Mouse (Mus musculus) urinary bladder, postnatal 4 days (tissue): ENCODE data around the gene Srebf2.
"Not testable (repeated sequence)": the region's sequence is repeated elsewhere in the genome, so short reads cannot be mapped to it uniquely, and the experiment has no call there.

Source experiments
- DNase-seq, 2 experiments: peaks; one replicate each; pipeline ENCODE4 v3.0.0; 2021 to 2022; ENCODE audit warnings: low spot score in 2 of 2

Gene Srebf2

GRCm38 (mm10) chr15:82224602-82225215 is 77.7 kb downstream of the Srebf2 start:
- no peak for DNase-seq

GRCm38 (mm10) chr15:82225769-82226168 is 78.8 kb downstream of the Srebf2 start:
- no peak for DNase-seq

GRCm38 (mm10) chr15:82229542-82230045 is 82.6 kb downstream of the Srebf2 start:
- DNase-seq, result no peak

GRCm38 (mm10) chr15:82230098-82230611 is 83.2 kb downstream of the Srebf2 start:
- no peak for DNase-seq

GRCm38 (mm10) chr15:82231100-82231499 is 84.1 kb downstream of the Srebf2 start:
- no peak for DNase-seq

- no peak for DNase-seq
Observed at GRCm38 (mm10) chr15:82231591-82232378, 84.8 kb downstream of the Srebf2 start.

- no peak for DNase-seq
Observed at GRCm38 (mm10) chr15:82232651-82233050, 85.7 kb downstream of the Srebf2 start.

- DNase-seq, result no peak
Observed at GRCm38 (mm10) chr15:82235661-82236060, 88.7 kb downstream of the Srebf2 start.

GRCm38 (mm10) chr15:82236565-82236964 is 89.6 kb downstream of the Srebf2 start:
- DNase-seq, result peak; percentile 71 to 77

- no peak for DNase-seq
Observed at GRCm38 (mm10) chr15:82243311-82243710, 96.3 kb downstream of the Srebf2 start.

GRCm38 (mm10) chr15:82243742-82244114 is 96.7 kb downstream of the Srebf2 start:
- DNase-seq, result no peak

GRCm38 (mm10) chr15:82244115-82244804 is 97.3 kb downstream of the Srebf2 start, which contains the start of gene Cenpm:
Cenpm (minus strand) TSS chr15:82244748.
- peak; percentile 86 to 94 for DNase-seq

GRCm38 (mm10) chr15:82244805-82245161 is 97.8 kb downstream of the Srebf2 start:
- not testable (repeated sequence) for DNase-seq

GRCm38 (mm10) chr15:82247131-82247776 is 100.3 kb downstream of the Srebf2 start:
- no peak for DNase-seq

- no peak for DNase-seq
Observed at GRCm38 (mm10) chr15:82251579-82251978, 104.6 kb downstream of the Srebf2 start.

- no peak for DNase-seq
Observed at GRCm38 (mm10) chr15:82252097-82252496, 105.1 kb downstream of the Srebf2 start, which contains the start of gene 1500009C09Rik. 1500009C09Rik (plus strand) TSS chr15:82252397.
